Mouse (Mus musculus): Measurements from ENCODE around the gene Sh3glb2. TPM values are rescaled to one million over a fixed set of nuclear protein-coding genes. Genes with fewer than 3 reads are reported as not detected.

Gene Sh3glb2
- polyA plus RNA-seq, 1 experiment from 2014 or later, result 19.1 TPM

DNA sequence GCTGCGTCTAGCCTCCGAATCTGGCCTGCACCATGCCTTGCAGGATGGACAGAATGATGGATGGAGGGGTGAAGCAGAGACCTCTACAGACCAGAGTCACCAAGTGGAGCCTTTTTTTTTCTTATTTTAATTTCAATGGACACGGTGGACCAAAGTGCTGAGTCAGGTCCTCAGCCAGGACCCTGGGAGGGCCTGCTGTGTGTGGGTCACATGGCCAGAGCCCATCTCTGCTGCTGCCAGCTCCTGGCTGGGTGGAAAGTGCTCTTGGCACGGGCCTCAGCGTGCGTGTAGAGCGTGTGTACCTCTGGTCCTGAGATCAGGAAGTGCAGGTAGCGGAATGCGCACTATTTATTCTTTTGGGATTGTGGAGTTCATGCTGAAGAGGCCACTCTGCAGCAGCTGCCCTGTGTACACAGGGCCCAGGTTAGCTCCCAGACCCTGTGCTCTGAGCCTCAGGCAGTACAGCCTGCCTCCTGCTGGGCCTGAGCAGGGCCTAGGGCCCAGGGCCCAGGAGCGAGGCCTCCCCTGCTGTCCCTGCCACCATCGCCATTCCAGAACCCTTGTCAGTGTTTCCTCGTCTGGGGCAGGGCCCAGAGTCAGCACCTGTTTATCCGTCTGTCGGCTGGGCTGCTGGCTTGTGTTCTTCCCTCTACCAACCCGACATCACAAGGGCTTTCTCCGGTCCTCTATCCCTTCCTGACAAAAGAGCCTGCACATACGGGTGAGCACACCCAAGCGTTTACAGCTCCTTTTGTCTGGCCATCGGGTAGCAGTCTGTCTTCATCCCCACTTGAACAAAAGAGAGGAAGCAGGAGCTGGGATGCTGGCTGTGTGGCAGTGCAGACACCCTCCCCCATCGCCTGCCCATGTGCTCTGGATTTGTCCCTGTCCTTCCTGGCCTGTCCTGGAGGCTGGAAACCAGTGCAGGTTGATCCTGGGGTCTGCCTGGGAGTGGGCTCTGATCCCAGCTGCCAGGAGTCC lies 40.3 kb upstream of the Sh3glb2 start:
- H3K27ac ChIP-seq (ENCODE audit: low read length), result no peak overlapping the region
- peaks cover 16% of the 10 kb centered on the region for H3K36me3 ChIP-seq (ENCODE audit: control insufficient read depth, insufficient read depth)
- 72% methylated on average over 20 of the region's 20 CpGs for WGBS (ENCODE audit: insufficient replicate concordance)
- ATAC-seq (ENCODE audit: low read depth), result no peak; the same call in 1 of the 2 replicates
- no peaks in the 10 kb centered on the region for H3K4me1 ChIP-seq (ENCODE audit: control insufficient read depth, low read depth, low read length)
- H3K4me2 ChIP-seq (ENCODE audit: low read depth, low read length), result no peak overlapping the region
- H3K4me3 ChIP-seq (ENCODE audit: low read depth, low read length), result no peak overlapping the region
- no peak overlapping the region for H3K9ac ChIP-seq (ENCODE audit: low read depth, low read length)
- no peaks in the 10 kb centered on the region for H3K9me3 ChIP-seq (replicated peaks; ENCODE audit: control insufficient read depth, low read length)
- no peaks in the 10 kb centered on the region for H3K27me3 ChIP-seq (ENCODE audit: control insufficient read depth, insufficient read depth, low read depth, low read length)

DNA sequence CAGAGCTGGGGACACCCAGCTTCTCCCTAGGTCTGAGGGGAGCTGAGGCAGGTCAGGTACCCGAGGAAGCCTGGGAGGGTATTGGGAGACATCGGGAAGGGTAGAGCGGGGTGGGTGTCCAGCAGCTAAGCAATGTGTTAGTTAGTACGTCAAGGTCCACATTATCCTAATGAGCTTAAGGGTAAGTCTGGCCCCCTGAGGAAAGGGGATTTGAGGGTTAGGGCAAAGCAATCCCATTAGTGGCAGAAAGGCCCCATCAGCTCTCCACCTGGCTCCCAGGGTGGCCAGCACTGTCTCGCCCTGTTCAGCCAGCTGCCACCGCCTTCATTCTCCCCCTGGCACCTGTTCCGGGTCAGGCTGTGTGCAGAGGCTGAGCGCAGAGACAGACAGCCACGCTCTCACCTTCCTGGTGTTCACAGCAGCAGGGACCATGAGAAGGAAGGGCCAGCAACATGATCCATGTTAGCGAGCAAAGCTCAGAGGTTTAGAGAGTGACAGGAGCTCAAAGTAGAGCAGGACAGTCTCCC lies 38.9 kb upstream of the Sh3glb2 start:
- H3K9ac ChIP-seq (ENCODE audit: low read depth, low read length), result no peak overlapping the region
- H3K36me3 ChIP-seq (ENCODE audit: control insufficient read depth, insufficient read depth), result peaks cover 11% of the 10 kb centered on the region
- H3K4me3 ChIP-seq (ENCODE audit: low read depth, low read length), result no peak overlapping the region
- WGBS (ENCODE audit: insufficient replicate concordance), result 85% methylated on average over 10 of the region's 10 CpGs
- no peaks in the 10 kb centered on the region for H3K27me3 ChIP-seq (ENCODE audit: control insufficient read depth, insufficient read depth, low read depth, low read length)
- no peaks in the 10 kb centered on the region for H3K9me3 ChIP-seq (replicated peaks; ENCODE audit: control insufficient read depth, low read length)
- H3K4me1 ChIP-seq (ENCODE audit: control insufficient read depth, low read depth, low read length), result peaks cover 12% of the 10 kb centered on the region
- H3K27ac ChIP-seq (ENCODE audit: low read length), result no peak overlapping the region
- no peak overlapping the region for H3K4me2 ChIP-seq (ENCODE audit: low read depth, low read length)
- ATAC-seq (ENCODE audit: low read depth), result no peak

DNA sequence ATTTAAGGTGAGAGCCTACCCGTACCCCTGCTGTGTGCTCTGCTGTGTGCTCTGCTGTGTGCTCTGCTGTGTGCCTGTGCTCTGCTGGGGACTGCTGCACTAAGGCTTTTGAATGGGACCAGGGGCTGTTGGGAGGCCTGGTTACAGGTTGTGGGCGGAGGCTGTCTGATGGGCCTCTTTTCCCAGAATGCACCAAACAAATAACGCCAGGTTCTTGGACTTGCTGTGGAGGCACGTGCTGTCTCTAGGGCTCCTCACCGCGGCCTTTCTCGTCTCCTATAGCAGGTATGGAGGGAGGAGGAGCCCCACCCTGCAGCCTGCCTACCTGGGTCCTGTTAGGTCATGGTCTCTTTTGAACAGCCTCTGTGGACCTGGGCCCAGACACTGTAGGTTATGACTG lies 37.1 kb upstream of the Sh3glb2 start:
- ATAC-seq (ENCODE audit: low read depth), result no peak
- H3K27me3 ChIP-seq (ENCODE audit: control insufficient read depth, insufficient read depth, low read depth, low read length), result no peaks in the 10 kb centered on the region
- H3K36me3 ChIP-seq (ENCODE audit: control insufficient read depth, insufficient read depth), result peaks cover 8% of the 10 kb centered on the region
- H3K4me2 ChIP-seq (ENCODE audit: low read depth, low read length), result no peak overlapping the region
- peaks cover 20% of the 10 kb centered on the region for H3K4me1 ChIP-seq (ENCODE audit: control insufficient read depth, low read depth, low read length)
- WGBS (ENCODE audit: insufficient replicate concordance), result 69% methylated on average over 7 of the region's 7 CpGs
- no peak overlapping the region for H3K9ac ChIP-seq (ENCODE audit: low read depth, low read length)
- no peak overlapping the region for H3K4me3 ChIP-seq (ENCODE audit: low read depth, low read length)
- H3K9me3 ChIP-seq (replicated peaks; ENCODE audit: control insufficient read depth, low read length), result no peaks in the 10 kb centered on the region
- H3K27ac ChIP-seq (ENCODE audit: low read length), result no peak overlapping the region

DNA sequence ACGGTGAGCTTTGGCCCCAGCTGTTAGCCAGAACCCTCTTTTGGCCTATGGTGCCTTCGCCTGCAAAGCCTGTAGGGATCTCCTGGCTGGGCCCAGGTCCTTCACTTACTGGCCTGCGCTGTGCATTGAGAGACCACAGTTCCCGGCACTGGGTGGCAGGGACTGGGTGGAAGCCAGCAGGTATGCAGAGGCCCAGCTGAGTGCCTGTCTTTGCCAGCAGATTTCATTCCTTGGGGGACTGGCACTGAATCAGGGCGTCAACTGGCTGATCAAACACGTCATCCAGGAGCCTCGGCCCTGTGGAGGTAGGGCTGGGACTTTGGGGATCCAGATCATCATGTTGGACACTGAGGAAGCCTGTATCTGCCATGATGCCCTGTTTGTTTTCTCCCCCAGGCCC lies 36.6 kb upstream of the Sh3glb2 start:
- no peak for ATAC-seq (ENCODE audit: low read depth)
- Histone ChIP-seq H3K27me3 (ENCODE audit: control insufficient read depth, insufficient read depth, low read depth, low read length) (no peaks in the 10 kb centered on the region), H3K9me3 (replicated peaks; ENCODE audit: control insufficient read depth, low read length) (no peaks in the 10 kb centered on the region), H3K4me1 (ENCODE audit: control insufficient read depth, low read depth, low read length) (peaks cover 20% of the 10 kb centered on the region), H3K27ac (ENCODE audit: low read length) (no peak overlapping the region), H3K36me3 (ENCODE audit: control insufficient read depth, insufficient read depth) (peaks cover 8% of the 10 kb centered on the region), H3K4me2 (ENCODE audit: low read depth, low read length) (no peak overlapping the region), H3K4me3 (ENCODE audit: low read depth, low read length) (no peak overlapping the region), H3K9ac (ENCODE audit: low read depth, low read length) (no peak overlapping the region)
- WGBS (ENCODE audit: insufficient replicate concordance), result 79% methylated on average over 7 of the region's 7 CpGs

DNA sequence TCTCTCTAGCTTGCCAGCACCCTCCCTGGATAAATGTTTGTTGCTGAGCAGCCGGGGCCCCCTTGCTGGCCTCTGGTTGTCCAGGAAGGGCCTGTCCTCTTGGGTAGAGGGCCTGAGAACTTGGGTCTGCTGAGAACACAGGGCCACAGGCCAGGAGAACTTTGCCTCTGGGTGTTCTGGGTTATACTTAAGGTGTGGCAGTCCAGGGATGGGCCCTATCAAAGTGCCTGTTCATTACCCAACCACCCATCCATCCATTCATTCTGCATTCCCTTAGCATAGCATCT lies 34.2 kb upstream of the Sh3glb2 start:
- Histone ChIP-seq H3K9ac (ENCODE audit: low read depth, low read length) (peak overlapping the region; percentile 82), H3K27ac (ENCODE audit: low read length) (peak overlapping the region; percentile 85), H3K4me1 (ENCODE audit: control insufficient read depth, low read depth, low read length) (peaks cover 20% of the 10 kb centered on the region), H3K36me3 (ENCODE audit: control insufficient read depth, insufficient read depth) (peaks cover 4% of the 10 kb centered on the region), H3K4me2 (ENCODE audit: low read depth, low read length) (peak overlapping the region; percentile 97), H3K4me3 (ENCODE audit: low read depth, low read length) (peak overlapping the region; percentile 81), H3K9me3 (replicated peaks; ENCODE audit: control insufficient read depth, low read length) (0 out of 2 replicates have a peak, but pooled peaks cover 2% of the 10 kb centered on the region), H3K27me3 (ENCODE audit: control insufficient read depth, insufficient read depth, low read depth, low read length) (no peaks in the 10 kb centered on the region)
- 24% methylated on average over 1 of the region's 1 CpGs for WGBS (ENCODE audit: insufficient replicate concordance)
- no peak for ATAC-seq (ENCODE audit: low read depth)

DNA sequence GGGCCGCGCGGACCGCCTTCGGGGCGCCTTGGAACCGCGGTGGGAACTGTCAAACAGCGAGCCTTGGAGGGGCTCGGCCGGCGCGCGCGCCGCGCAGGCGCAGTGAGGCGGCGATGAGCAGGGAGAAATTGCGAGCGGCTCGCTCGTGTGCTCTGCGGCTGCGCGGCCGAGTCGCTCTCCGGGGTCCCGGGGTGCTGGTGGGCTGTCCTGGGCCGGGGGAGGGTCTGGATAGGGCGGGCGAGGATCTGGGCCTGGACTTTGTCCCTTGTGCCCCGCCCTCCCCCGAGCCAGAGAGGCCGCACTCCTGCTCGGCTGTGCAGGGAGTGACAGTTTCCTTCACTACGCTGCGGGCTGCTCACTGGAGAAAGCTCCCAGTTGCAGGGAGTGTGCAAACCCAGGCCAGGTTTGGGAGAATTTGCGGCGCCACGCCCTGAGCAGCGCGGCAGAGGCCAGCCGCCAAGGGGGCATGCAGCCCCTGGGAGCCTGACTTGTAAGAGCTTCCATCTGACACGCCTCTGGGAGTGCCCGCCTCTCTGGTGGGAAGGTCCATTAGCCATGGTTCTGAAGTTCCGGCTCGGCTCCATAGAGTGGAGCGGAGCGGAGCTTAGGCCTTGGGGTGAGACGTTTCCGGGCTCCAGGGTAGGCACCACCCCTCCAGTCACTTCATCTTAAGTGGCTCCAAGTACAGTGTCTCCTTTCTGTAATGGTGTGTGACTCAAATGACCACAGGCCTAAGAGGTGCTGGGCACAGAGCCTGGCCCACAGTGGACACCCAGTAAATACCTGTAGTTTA lies 33.6 kb upstream of the Sh3glb2 start:
- H3K4me1 ChIP-seq (ENCODE audit: control insufficient read depth, low read depth, low read length), result peaks cover 20% of the 10 kb centered on the region
- H3K4me3 ChIP-seq (ENCODE audit: low read depth, low read length), result peak overlapping the region; percentile 81
- H3K9me3 ChIP-seq (replicated peaks; ENCODE audit: control insufficient read depth, low read length), result 0 out of 2 replicates have a peak, but pooled peaks cover 2% of the 10 kb centered on the region
- peak; percentile 53 for ATAC-seq (ENCODE audit: low read depth)
- peak overlapping the region; percentile 82 for H3K9ac ChIP-seq (ENCODE audit: low read depth, low read length)
- peak overlapping the region; percentile 97 for H3K4me2 ChIP-seq (ENCODE audit: low read depth, low read length)
- WGBS (ENCODE audit: insufficient replicate concordance), result under 1% methylated on average over 54 of the region's 54 CpGs
- H3K27ac ChIP-seq (ENCODE audit: low read length), result peak overlapping the region; percentile 85
- peaks cover 4% of the 10 kb centered on the region; the same call in 1 of the 2 replicates for H3K36me3 ChIP-seq (ENCODE audit: control insufficient read depth, insufficient read depth)
- no peaks in the 10 kb centered on the region for H3K27me3 ChIP-seq (ENCODE audit: control insufficient read depth, insufficient read depth, low read depth, low read length)

DNA sequence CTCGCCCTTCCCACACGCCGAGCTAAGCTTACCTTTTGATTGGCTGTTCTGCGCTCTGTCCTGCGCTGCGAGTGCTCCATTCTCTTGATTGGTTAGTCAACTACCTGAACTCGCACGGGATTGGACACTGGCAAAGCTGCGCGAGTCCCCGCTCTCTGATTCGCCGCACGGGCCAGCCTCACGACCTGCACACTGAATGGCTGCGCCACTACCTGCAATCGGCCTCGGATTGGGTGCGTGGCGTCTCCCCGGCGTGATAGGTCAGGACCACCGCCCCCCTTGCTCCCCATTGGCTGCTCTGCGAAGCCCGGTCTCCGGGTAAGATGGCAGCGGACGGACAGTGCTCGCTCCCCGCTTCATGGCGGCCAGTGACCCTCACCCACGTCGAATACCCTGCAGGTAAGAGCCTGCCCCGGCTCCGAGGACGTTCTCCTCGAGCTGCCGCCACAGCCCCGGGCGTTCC lies 33.0 kb upstream of the Sh3glb2 start, which contains the start of gene Dolpp1:
Gene Dolpp1, plus strand, starts transcription at position 141 of the 463 bp plus-strand sequence.
- under 1% methylated on average over 40 of the region's 40 CpGs for WGBS (ENCODE audit: insufficient replicate concordance)
- peak within 1 kb of the TSS; percentile 85 for H3K27ac ChIP-seq (ENCODE audit: low read length)
- H3K27me3 ChIP-seq (ENCODE audit: control insufficient read depth, insufficient read depth, low read depth, low read length), result no peaks in the 10 kb centered on the region
- H3K4me2 ChIP-seq (ENCODE audit: low read depth, low read length), result peak within 1 kb of the TSS; percentile 97
- H3K4me3 ChIP-seq (ENCODE audit: low read depth, low read length), result peak within 1 kb of the TSS; percentile 81
- ATAC-seq (ENCODE audit: low read depth), result peak; percentile 97
- H3K9ac ChIP-seq (ENCODE audit: low read depth, low read length), result peak within 1 kb of the TSS; percentile 82
- H3K36me3 ChIP-seq (ENCODE audit: control insufficient read depth, insufficient read depth), result peaks cover 1% of the 10 kb centered on the region; the same call in 1 of the 2 replicates
- H3K4me1 ChIP-seq (ENCODE audit: control insufficient read depth, low read depth, low read length), result peaks cover 20% of the 10 kb centered on the region
- 0 out of 2 replicates have a peak, but pooled peaks cover 2% of the 10 kb centered on the region for H3K9me3 ChIP-seq (replicated peaks; ENCODE audit: control insufficient read depth, low read length)

DNA sequence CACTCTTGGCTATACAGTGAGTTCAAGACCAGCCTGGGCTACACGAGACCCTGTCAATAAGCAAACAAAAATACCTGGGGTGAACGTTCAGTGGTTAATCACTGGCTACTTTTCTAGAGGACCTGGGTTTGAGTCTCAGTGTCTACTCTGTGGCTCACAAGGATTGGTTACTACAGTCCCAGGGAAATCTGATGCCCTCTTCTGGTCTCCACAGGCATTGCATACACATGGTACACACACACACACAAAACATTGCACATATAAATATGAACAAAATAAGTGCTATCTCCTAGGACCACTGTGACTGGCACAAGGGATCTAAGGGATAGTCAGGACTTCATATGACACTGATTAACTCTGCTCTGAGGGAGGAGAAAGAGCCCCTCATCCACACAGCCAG lies 29.9 kb upstream of the Sh3glb2 start:
- WGBS (ENCODE audit: insufficient replicate concordance), result 68% methylated on average over 2 of the region's 2 CpGs
- Histone ChIP-seq H3K9ac (ENCODE audit: low read depth, low read length) (no peak overlapping the region), H3K4me1 (ENCODE audit: control insufficient read depth, low read depth, low read length) (peaks cover 17% of the 10 kb centered on the region), H3K4me3 (ENCODE audit: low read depth, low read length) (no peak overlapping the region), H3K27ac (ENCODE audit: low read length) (no peak overlapping the region), H3K4me2 (ENCODE audit: low read depth, low read length) (no peak overlapping the region), H3K36me3 (ENCODE audit: control insufficient read depth, insufficient read depth) (no peaks in the 10 kb centered on the region), H3K27me3 (ENCODE audit: control insufficient read depth, insufficient read depth, low read depth, low read length) (no peaks in the 10 kb centered on the region), H3K9me3 (replicated peaks; ENCODE audit: control insufficient read depth, low read length) (0 out of 2 replicates have a peak, but pooled peaks cover 2% of the 10 kb centered on the region)
- ATAC-seq (ENCODE audit: low read depth), result no peak

Measured in liver, embryonic 16.5 days (tissue).